Mouse (Mus musculus): ENCODE measurements around the gene Slc29a3.

GRCm38 (mm10) chr10:60727301-60727700 is 25.3 kb downstream of the Slc29a3 start:
- no peak for TF ChIP-seq CTCF (IDR thresholded peaks at IDR 0.05; ENCODE audit: low read depth)
- no peak for TF ChIP-seq EP300 (IDR thresholded peaks at IDR 0.05; ENCODE audit: low read depth)
